Mouse (Mus musculus): Measurements from ENCODE around the gene Prdm2. TPM values are rescaled to one million over a fixed set of nuclear protein-coding genes. Genes with fewer than 3 reads are reported as not detected.

Gene Prdm2
- polyA plus RNA-seq, 1 experiment from 2014 or later, result 11.5 TPM

GRCm38 (mm10) chr4:143123043-143123442 lies 89.8 kb downstream of the Prdm2 start:
- Histone ChIP-seq H3K27me3 (ENCODE audit: control insufficient read depth, insufficient read depth, low read length) (no peaks in the 10 kb centered on the region), H3K27ac (replicated peaks; ENCODE audit: low read depth, low read length) (no peak overlapping the region), H3K9me3 (replicated peaks; ENCODE audit: control insufficient read depth, low read length) (no peaks in the 10 kb centered on the region), H3K4me1 (ENCODE audit: control insufficient read depth, insufficient read depth, low read length) (no peaks in the 10 kb centered on the region), H3K36me3 (replicated peaks; ENCODE audit: control insufficient read depth, insufficient read depth, low read depth, low read length) (no peaks in the 10 kb centered on the region), H3K4me3 (ENCODE audit: low read depth, low read length) (no peak overlapping the region), H3K9ac (replicated peaks; ENCODE audit: low read length) (no peak overlapping the region), H3K4me2 (ENCODE audit: low read depth, low read length) (no peak overlapping the region)
- DNase-seq (ENCODE audit: low spot score) (no peak), ATAC-seq (replicated peaks; ENCODE audit: insufficient number of reproducible peaks, low FRiP score, low TSS enrichment, low read depth) (no peak)
- WGBS, result 83% methylated on average over 10 of the region's 10 CpGs

- no peaks in the 10 kb centered on the region for H3K27me3 ChIP-seq (ENCODE audit: control insufficient read depth, insufficient read depth, low read length)
- DNase-seq (ENCODE audit: low spot score) (no peak), ATAC-seq (replicated peaks; ENCODE audit: insufficient number of reproducible peaks, low FRiP score, low TSS enrichment, low read depth) (no peak)
- no peaks in the 10 kb centered on the region for H3K36me3 ChIP-seq (replicated peaks; ENCODE audit: control insufficient read depth, insufficient read depth, low read depth, low read length)
- no peaks in the 10 kb centered on the region for H3K4me1 ChIP-seq (ENCODE audit: control insufficient read depth, insufficient read depth, low read length)
- H3K4me2 ChIP-seq (ENCODE audit: low read depth, low read length), result no peak overlapping the region
- 87% methylated on average over 3 of the region's 3 CpGs for WGBS
- no peak overlapping the region for H3K27ac ChIP-seq (replicated peaks; ENCODE audit: low read depth, low read length)
- no peak overlapping the region for H3K9ac ChIP-seq (replicated peaks; ENCODE audit: low read length)
- no peaks in the 10 kb centered on the region for H3K9me3 ChIP-seq (replicated peaks; ENCODE audit: control insufficient read depth, low read length)
- H3K4me3 ChIP-seq (ENCODE audit: low read depth, low read length), result no peak overlapping the region
Measured at GRCm38 (mm10) chr4:143121174-143121573, 91.6 kb downstream of the Prdm2 start.

GRCm38 (mm10) chr4:143120008-143120407 lies 92.8 kb downstream of the Prdm2 start:
- H3K27ac ChIP-seq (replicated peaks; ENCODE audit: low read depth, low read length), result no peak overlapping the region
- H3K4me3 ChIP-seq (ENCODE audit: low read depth, low read length), result no peak overlapping the region
- H3K9me3 ChIP-seq (replicated peaks; ENCODE audit: control insufficient read depth, low read length), result no peaks in the 10 kb centered on the region
- H3K27me3 ChIP-seq (ENCODE audit: control insufficient read depth, insufficient read depth, low read length), result no peaks in the 10 kb centered on the region
- no peaks in the 10 kb centered on the region for H3K4me1 ChIP-seq (ENCODE audit: control insufficient read depth, insufficient read depth, low read length)
- DNase-seq (ENCODE audit: low spot score) (no peak), ATAC-seq (replicated peaks; ENCODE audit: insufficient number of reproducible peaks, low FRiP score, low TSS enrichment, low read depth) (no peak)
- no peak overlapping the region for H3K9ac ChIP-seq (replicated peaks; ENCODE audit: low read length)
- 92% methylated on average over 8 of the region's 8 CpGs for WGBS
- H3K36me3 ChIP-seq (replicated peaks; ENCODE audit: control insufficient read depth, insufficient read depth, low read depth, low read length), result no peaks in the 10 kb centered on the region
- no peak overlapping the region for H3K4me2 ChIP-seq (ENCODE audit: low read depth, low read length)

- Histone ChIP-seq H3K4me2 (ENCODE audit: low read depth, low read length) (no peak overlapping the region), H3K9ac (replicated peaks; ENCODE audit: low read length) (no peak overlapping the region), H3K9me3 (replicated peaks; ENCODE audit: control insufficient read depth, low read length) (no peaks in the 10 kb centered on the region), H3K4me1 (ENCODE audit: control insufficient read depth, insufficient read depth, low read length) (no peaks in the 10 kb centered on the region), H3K27ac (replicated peaks; ENCODE audit: low read depth, low read length) (no peak overlapping the region), H3K27me3 (ENCODE audit: control insufficient read depth, insufficient read depth, low read length) (no peaks in the 10 kb centered on the region), H3K36me3 (replicated peaks; ENCODE audit: control insufficient read depth, insufficient read depth, low read depth, low read length) (no peaks in the 10 kb centered on the region), H3K4me3 (ENCODE audit: low read depth, low read length) (no peak overlapping the region)
- no peak for ATAC-seq (replicated peaks; ENCODE audit: insufficient number of reproducible peaks, low FRiP score, low TSS enrichment, low read depth)
- no peak for DNase-seq (ENCODE audit: low spot score)
- 81% methylated on average over 4 of the region's 4 CpGs for WGBS
Measured at GRCm38 (mm10) chr4:143118843-143119242, 94.0 kb downstream of the Prdm2 start.

- WGBS, result 82% methylated on average over 12 of the region's 12 CpGs
- no peak for ATAC-seq (replicated peaks; ENCODE audit: insufficient number of reproducible peaks, low FRiP score, low TSS enrichment, low read depth)
Measured at GRCm38 (mm10) chr4:143115851-143116250, 96.9 kb downstream of the Prdm2 start.

GRCm38 (mm10) chr4:143114232-143114979 lies 98.4 kb downstream of the Prdm2 start:
- 86% methylated on average over 21 of the region's 21 CpGs for WGBS

More at GRCm38 (mm10) chr4:143115851-143116250, 96.9 kb downstream of the Prdm2 start:
- no peaks in the 10 kb centered on the region for H3K4me1 ChIP-seq (ENCODE audit: control insufficient read depth, insufficient read depth, low read length)
- no peak overlapping the region for H3K9ac ChIP-seq (replicated peaks; ENCODE audit: low read length)
- no peaks in the 10 kb centered on the region; the same call in 1 of the 2 replicates for H3K36me3 ChIP-seq (replicated peaks; ENCODE audit: control insufficient read depth, insufficient read depth, low read depth, low read length)
- no peaks in the 10 kb centered on the region for H3K27me3 ChIP-seq (ENCODE audit: control insufficient read depth, insufficient read depth, low read length)
- no peak for DNase-seq (ENCODE audit: low spot score)
- H3K4me2 ChIP-seq (ENCODE audit: low read depth, low read length), result no peak overlapping the region
- H3K27ac ChIP-seq (replicated peaks; ENCODE audit: low read depth, low read length), result no peak overlapping the region
- no peak overlapping the region for H3K4me3 ChIP-seq (ENCODE audit: low read depth, low read length)
- H3K9me3 ChIP-seq (replicated peaks; ENCODE audit: control insufficient read depth, low read length), result no peaks in the 10 kb centered on the region

GRCm38 (mm10) chr4:143112985-143113384 lies 99.8 kb downstream of the Prdm2 start:
- Histone ChIP-seq H3K27me3 (ENCODE audit: control insufficient read depth, insufficient read depth, low read length) (no peaks in the 10 kb centered on the region), H3K27ac (replicated peaks; ENCODE audit: low read depth, low read length) (no peak overlapping the region), H3K4me2 (ENCODE audit: low read depth, low read length) (no peak overlapping the region), H3K4me1 (ENCODE audit: control insufficient read depth, insufficient read depth, low read length) (no peaks in the 10 kb centered on the region), H3K9ac (replicated peaks; ENCODE audit: low read length) (no peak overlapping the region), H3K36me3 (replicated peaks; ENCODE audit: control insufficient read depth, insufficient read depth, low read depth, low read length) (no peaks in the 10 kb centered on the region; the same call in 1 of the 2 replicates), H3K4me3 (ENCODE audit: low read depth, low read length) (no peak overlapping the region), H3K9me3 (replicated peaks; ENCODE audit: control insufficient read depth, low read length) (no peaks in the 10 kb centered on the region)
- ATAC-seq (replicated peaks; ENCODE audit: insufficient number of reproducible peaks, low FRiP score, low TSS enrichment, low read depth), result no peak
- 36% methylated on average over 6 of the region's 6 CpGs for WGBS
- DNase-seq (ENCODE audit: low spot score), result peak; percentile 73

More at GRCm38 (mm10) chr4:143114232-143114979, 98.4 kb downstream of the Prdm2 start:
- no peaks in the 10 kb centered on the region; the same call in 1 of the 2 replicates for H3K36me3 ChIP-seq (replicated peaks; ENCODE audit: control insufficient read depth, insufficient read depth, low read depth, low read length)
- no peak for DNase-seq (ENCODE audit: low spot score)
- H3K4me1 ChIP-seq (ENCODE audit: control insufficient read depth, insufficient read depth, low read length), result no peaks in the 10 kb centered on the region
- H3K9ac ChIP-seq (replicated peaks; ENCODE audit: low read length), result no peak overlapping the region
- no peak; the same call in 1 of the 2 replicates for ATAC-seq (replicated peaks; ENCODE audit: insufficient number of reproducible peaks, low FRiP score, low TSS enrichment, low read depth)
- H3K27ac ChIP-seq (replicated peaks; ENCODE audit: low read depth, low read length), result no peak overlapping the region
- H3K4me2 ChIP-seq (ENCODE audit: low read depth, low read length), result no peak overlapping the region
- H3K4me3 ChIP-seq (ENCODE audit: low read depth, low read length), result no peak overlapping the region
- H3K27me3 ChIP-seq (ENCODE audit: control insufficient read depth, insufficient read depth, low read length), result no peaks in the 10 kb centered on the region
- no peaks in the 10 kb centered on the region for H3K9me3 ChIP-seq (replicated peaks; ENCODE audit: control insufficient read depth, low read length)

GRCm38 (mm10) chr4:143112439-143112838 lies 100.4 kb downstream of the Prdm2 start:
- DNase-seq (ENCODE audit: low spot score), result no peak
- Histone ChIP-seq H3K27ac (replicated peaks; ENCODE audit: low read depth, low read length) (no peak overlapping the region), H3K9ac (replicated peaks; ENCODE audit: low read length) (no peak overlapping the region), H3K36me3 (replicated peaks; ENCODE audit: control insufficient read depth, insufficient read depth, low read depth, low read length) (no peaks in the 10 kb centered on the region; the same call in 1 of the 2 replicates), H3K4me2 (ENCODE audit: low read depth, low read length) (no peak overlapping the region), H3K9me3 (replicated peaks; ENCODE audit: control insufficient read depth, low read length) (no peaks in the 10 kb centered on the region), H3K4me1 (ENCODE audit: control insufficient read depth, insufficient read depth, low read length) (no peaks in the 10 kb centered on the region), H3K27me3 (ENCODE audit: control insufficient read depth, insufficient read depth, low read length) (no peaks in the 10 kb centered on the region), H3K4me3 (ENCODE audit: low read depth, low read length) (no peak overlapping the region)
- no peak for ATAC-seq (replicated peaks; ENCODE audit: insufficient number of reproducible peaks, low FRiP score, low TSS enrichment, low read depth)
- 97% methylated on average over 2 of the region's 2 CpGs for WGBS

Measured in embryonic facial prominence, embryonic 11.5 days (tissue).